Mouse (Mus musculus): ENCODE results near the gene Esm1. TPM values are rescaled to one million over a fixed set of nuclear protein-coding genes. Genes with fewer than 3 reads are reported as not detected.

The Esm1 gene
- under 1 TPM; 0.61 to 0.66 TPM for total RNA-seq (2021)
- long read RNA-seq, experiment 1, partial matches to known transcripts, result 0 of 1 reads
- long read RNA-seq, experiment 1, other reads (novel, unspliced or antisense), result 0 of 1 reads
- long read RNA-seq, experiment 2, result 0 reads

DNA sequence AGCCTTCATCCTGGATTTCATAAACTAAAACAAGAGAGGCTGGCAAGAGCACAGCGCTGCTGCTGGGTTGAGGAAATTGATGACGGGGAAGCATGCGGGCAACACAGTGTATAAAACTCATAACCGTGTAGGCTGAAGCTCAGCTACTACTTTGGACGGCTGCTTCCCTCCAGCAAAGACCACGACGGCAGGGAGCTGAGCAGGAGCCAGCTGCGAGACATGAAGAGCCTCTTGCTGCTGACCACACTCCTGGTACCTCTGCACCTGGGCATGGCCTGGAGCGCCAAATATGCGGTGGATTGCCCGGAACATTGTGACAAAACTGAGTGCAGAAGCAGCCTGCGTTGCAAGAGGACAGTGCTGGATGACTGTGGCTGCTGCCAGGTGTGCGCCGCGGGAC lies at the start of gene Esm1:
Gene Esm1 (plus strand): TSS at position 36 of the 400 bp plus-strand sequence.
- DNase-seq (ENCODE audit: low spot score in 2 of 2), result no peak
- intact Hi-C loops (cut with DNase I), result no loop called here

GRCm38 (mm10) chr13:113164252-113165005 lies 45.0 kb upstream of the Esm1 start:
- intact Hi-C loops (cut with DNase I), result no loop called here
- DNase-seq (ENCODE audit: low spot score in 2 of 2), result no peak

DNA sequence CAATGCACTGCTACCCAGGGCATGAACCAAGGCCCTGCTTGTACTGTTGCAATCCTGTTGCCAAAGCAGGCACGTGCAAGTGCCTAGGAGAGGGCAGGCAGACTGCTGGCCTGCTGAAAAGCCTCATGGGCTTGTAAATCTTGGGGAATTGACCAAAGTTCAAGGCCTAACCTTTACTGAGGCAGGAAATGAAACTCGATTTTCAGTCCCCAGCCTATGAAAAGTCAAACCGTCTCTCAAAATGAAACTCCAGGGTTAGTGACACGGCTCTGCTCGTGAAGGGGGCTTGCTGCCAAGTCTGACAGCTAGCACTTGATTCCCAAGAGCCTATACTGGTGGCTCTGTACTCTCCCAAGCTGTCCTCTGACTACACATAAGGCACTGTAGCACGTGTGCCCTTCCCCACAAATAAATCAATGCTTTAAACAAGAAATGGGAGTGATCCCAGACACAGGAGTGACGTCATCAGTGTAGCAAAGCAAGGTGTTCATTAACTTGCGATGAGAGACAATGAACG lies 41.4 kb upstream of the Esm1 start:
- intact Hi-C loops (cut with DNase I), result no loop called here

GRCm38 (mm10) chr13:113170256-113170655 lies 39.2 kb upstream of the Esm1 start:
- intact Hi-C loops (cut with DNase I), result no loop called here
- no peak for DNase-seq (ENCODE audit: low spot score in 2 of 2)

More for the DNA sequence above, 41.4 kb upstream of the Esm1 start:
- DNase-seq (ENCODE audit: low spot score in 2 of 2), result no peak

DNA sequence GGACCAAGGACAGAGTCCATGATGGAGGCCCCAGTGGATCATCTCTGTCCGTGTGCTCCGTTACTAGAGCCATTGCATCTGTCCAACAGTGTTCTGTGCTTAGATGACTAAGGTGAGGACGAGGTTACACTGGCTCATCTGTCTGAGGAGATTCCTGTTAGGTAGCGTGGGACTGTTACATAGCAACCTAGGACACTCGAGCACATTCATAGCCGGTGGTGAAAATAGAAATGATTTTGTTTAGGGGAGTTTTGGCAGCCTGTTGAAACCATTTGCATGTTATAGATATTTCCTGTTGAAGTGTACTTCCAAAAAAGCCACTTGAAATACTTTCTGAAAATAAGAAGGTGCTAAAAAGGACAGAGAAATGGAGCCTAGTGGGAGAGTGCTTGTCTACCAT lies 35.3 kb upstream of the Esm1 start:
- DNase-seq (ENCODE audit: low spot score in 2 of 2), result peak; percentile 6 to 38
- intact Hi-C loops (cut with DNase I), result no loop called here

- intact Hi-C loops (cut with DNase I), result no loop called here
- no peak for DNase-seq (ENCODE audit: low spot score in 2 of 2)
These were observed 26.1 kb upstream of the Esm1 start for GRCm38 (mm10) chr13:113183310-113183709.

- DNase-seq (ENCODE audit: low spot score in 2 of 2), result no peak
- intact Hi-C loops (cut with DNase I), result no loop called here
These were observed 25.7 kb upstream of the Esm1 start for GRCm38 (mm10) chr13:113183720-113184119.

GRCm38 (mm10) chr13:113196808-113197674 lies 12.4 kb upstream of the Esm1 start:
- intact Hi-C loops (cut with DNase I), result no loop called here
- DNase-seq (ENCODE audit: low spot score in 2 of 2), result no peak

- DNase-seq (ENCODE audit: low spot score in 2 of 2), result no peak
- intact Hi-C loops (cut with DNase I), result no loop called here
These were observed 11.5 kb upstream of the Esm1 start for GRCm38 (mm10) chr13:113197872-113198502.

DNA sequence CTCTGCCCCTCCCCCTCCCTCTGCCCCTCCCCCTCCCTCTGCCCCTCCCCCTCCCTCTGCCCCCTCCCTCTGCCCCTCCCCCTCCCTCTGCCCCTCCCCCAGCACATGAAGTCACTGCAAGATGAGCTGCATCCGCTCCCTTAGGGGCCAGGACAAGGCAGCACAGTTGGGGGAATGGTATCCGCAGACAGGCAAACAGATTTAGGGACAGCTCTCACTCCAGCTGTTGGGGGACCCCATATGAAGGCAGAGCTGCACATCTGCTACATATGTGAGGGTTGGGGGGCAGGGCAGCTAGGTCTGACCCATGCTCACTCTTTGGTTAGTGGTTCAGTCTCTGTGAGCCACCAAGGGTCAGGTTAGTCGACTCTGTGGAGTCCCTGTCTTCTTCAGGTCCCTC lies 10.1 kb upstream of the Esm1 start:
- no peak for DNase-seq (ENCODE audit: low spot score in 2 of 2)
- intact Hi-C loops (cut with DNase I), result no loop called here

DNA sequence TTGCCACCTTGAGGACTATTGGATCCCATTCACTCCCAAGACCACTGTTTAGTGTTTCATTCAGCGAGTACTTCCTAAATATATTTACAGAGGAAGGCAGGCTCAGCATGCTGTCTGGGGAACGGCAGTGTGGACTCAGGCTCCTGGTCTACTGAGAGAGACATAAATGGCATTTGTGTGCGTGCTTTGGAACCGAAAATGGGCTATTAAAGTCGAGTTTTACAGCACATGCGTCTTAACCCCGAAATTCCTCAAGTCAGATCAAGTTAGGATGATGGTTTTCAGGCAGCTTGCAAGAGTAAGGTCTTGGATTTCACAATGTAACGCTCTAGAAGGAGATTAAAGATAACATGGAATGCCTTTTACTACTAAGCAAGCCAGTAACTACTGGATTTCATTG lies 8.7 kb upstream of the Esm1 start:
- DNase-seq (ENCODE audit: low spot score in 2 of 2), result no peak
- intact Hi-C loops (cut with DNase I), result no loop called here

DNA sequence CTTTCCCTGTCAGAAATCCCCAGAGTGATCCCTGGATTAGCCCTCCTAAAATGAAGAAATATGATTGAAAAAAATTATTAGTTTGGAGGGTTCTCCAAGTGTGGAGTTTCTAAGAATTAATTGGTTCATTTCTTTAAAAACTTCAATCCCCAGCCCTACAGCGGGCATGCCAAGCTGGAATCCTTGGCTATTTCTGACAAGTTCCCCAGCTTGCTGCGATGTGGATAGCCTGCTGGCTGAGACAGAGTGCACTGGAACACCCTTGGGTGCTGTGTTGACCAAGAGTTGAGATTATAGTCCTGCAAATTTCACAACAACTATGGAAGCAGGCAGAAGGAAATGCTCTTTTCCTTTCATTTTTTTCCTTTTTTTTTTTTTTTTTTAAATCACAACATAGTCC lies 7.8 kb upstream of the Esm1 start:
- intact Hi-C loops (cut with DNase I), result no loop called here
- DNase-seq (ENCODE audit: low spot score in 2 of 2), result no peak

DNA sequence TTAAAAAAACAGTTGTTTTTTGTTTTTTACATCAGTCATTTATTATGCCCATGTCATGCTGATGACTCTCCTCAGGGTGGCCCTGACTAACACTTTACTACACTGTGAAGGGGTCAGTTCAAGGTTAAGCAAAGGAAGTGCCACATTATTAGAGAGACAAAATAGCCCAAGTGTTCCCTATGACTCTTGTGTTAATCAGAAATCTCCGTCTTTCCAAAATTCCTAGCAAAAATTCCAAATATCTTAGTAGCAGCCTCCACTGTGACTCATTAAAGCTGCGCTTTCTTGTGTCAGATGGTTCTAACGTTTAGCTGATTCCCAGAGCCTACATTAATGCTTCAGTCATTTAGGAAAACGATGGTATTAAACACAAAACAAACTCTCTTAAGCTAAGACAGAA lies 7.3 kb upstream of the Esm1 start:
- intact Hi-C loops (cut with DNase I), result no loop called here
- DNase-seq (ENCODE audit: low spot score in 2 of 2), result no peak

DNA sequence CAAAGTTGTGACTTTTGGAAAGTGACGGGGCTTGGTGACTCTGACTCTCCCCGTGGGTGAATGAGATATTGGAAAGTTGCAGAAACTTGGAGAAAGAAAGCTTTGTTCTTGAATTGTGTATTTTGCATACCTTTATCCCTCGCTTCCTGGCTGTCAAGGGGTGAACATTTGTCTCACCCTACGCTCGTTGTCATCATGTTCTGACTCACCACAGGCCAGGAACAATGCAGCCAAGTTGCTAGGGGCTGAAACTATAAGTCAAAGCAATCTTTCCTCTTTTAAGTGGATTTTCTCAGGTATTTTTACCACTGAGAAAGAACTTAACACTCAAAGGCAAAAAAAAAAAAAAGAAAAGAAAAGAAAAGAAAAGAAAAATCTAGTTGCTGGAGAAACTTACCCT lies 6.3 kb upstream of the Esm1 start:
- intact Hi-C loops (cut with DNase I), result no loop called here
- no peak for DNase-seq (ENCODE audit: low spot score in 2 of 2)

GRCm38 (mm10) chr13:113205346-113205745 lies 4.1 kb upstream of the Esm1 start:
- intact Hi-C loops (cut with DNase I), result no loop called here
- no peak for DNase-seq (ENCODE audit: low spot score in 2 of 2)

- intact Hi-C loops (cut with DNase I), result no loop called here
These were observed 1.9 kb downstream of the Esm1 start for GRCm38 (mm10) chr13:113211345-113211744.

DNA sequence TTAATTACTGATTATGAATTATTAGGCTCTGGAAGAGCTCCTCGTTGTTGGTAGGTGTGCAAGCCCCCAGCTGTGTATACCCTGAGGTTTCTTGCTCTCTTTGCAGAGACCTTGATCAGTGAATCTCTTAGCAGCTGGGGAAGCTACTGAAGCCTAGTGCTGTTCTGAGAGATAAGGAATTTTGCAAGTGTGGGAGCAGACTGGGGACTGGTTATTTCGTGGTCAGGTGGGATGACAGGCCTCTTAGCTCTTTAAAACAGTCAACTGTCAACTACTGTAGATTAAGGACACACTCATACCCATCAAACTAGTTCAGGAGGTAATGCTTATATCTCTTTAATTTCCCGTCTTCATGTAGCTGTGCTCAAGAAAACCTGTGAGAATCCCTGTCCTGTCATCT lies 2.9 kb downstream of the Esm1 start:
- intact Hi-C loops (cut with DNase I), result no loop called here
- no peak for DNase-seq (ENCODE audit: low spot score in 2 of 2)

More at GRCm38 (mm10) chr13:113211345-113211744, 1.9 kb downstream of the Esm1 start:
- no peak for DNase-seq (ENCODE audit: low spot score in 2 of 2)

- no peak for DNase-seq (ENCODE audit: low spot score in 2 of 2)
- intact Hi-C loops (cut with DNase I), result no loop called here
These were observed 4.4 kb downstream of the Esm1 start for GRCm38 (mm10) chr13:113213865-113214264.

DNA sequence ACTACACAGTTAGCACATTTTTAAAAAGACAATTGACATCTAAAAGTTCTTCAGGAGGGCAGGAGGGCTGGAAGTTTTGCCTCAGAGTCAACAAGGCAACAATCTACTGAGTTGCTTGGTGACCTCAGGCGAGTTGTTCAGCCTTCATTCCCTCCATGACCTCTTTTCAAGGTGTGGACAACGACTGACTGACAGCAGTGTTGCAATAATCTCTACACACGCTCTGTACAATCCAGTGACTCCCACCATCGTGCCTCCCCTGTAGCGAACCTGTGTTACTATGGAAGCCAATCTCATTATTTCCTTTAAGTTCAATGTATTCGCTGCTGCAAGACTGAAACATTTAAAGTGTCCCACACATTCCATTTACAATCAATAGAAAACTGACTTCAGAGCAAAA lies 12.4 kb downstream of the Esm1 start:
- no peak for DNase-seq (ENCODE audit: low spot score in 2 of 2)
- intact Hi-C loops (cut with DNase I), result no loop called here

GRCm38 (mm10) chr13:113224105-113224504 lies 14.6 kb downstream of the Esm1 start:
- intact Hi-C loops (cut with DNase I), result no loop called here
- DNase-seq (ENCODE audit: low spot score in 2 of 2), result peak; percentile 54 to 82

Data from left cerebral cortex, postnatal 14 days (tissue).